Mouse (Mus musculus): Measurements from ENCODE around the gene Entpd1.

The Entpd1 gene

GRCm38 (mm10) chr19:40722137-40723038, 110.2 kb downstream of the Entpd1 start:
- intact Hi-C loops (cut with DNase I): loop anchor here (1.0 to 2.0 kb wide), 2 partner anchors 110 to 380 kb away; partner anchors contain the start of genes Entpd1 and Tctn3

- intact Hi-C loops (cut with DNase I): loop anchor here (2.0 kb wide), 1 partner anchor 381 kb away; no protein-coding TSS in a partner anchor
These were observed 111.3 kb downstream of the Entpd1 start for GRCm38 (mm10) chr19:40723516-40723915.

GRCm38 (mm10) chr19:40726148-40726547, 114.0 kb downstream of the Entpd1 start:
- intact Hi-C loops (cut with DNase I): no loop called here

- intact Hi-C loops (cut with DNase I): no loop called here
These were observed 114.4 kb downstream of the Entpd1 start for GRCm38 (mm10) chr19:40726614-40727013.

- intact Hi-C loops (cut with DNase I): no loop called here
These were observed 116.0 kb downstream of the Entpd1 start for GRCm38 (mm10) chr19:40728213-40728612.

GRCm38 (mm10) chr19:40728732-40729420, 116.7 kb downstream of the Entpd1 start:
- intact Hi-C loops (cut with DNase I): no loop called here

GRCm38 (mm10) chr19:40733409-40733808, 121.2 kb downstream of the Entpd1 start:
- intact Hi-C loops (cut with DNase I): no loop called here

- intact Hi-C loops (cut with DNase I): no loop called here
These were observed 121.7 kb downstream of the Entpd1 start for GRCm38 (mm10) chr19:40733849-40734248.

- intact Hi-C loops (cut with DNase I): no loop called here
These were observed 124.7 kb downstream of the Entpd1 start for GRCm38 (mm10) chr19:40736680-40737512.

GRCm38 (mm10) chr19:40737613-40738012, 125.4 kb downstream of the Entpd1 start:
- intact Hi-C loops (cut with DNase I): no loop called here

GRCm38 (mm10) chr19:40738683-40739324, 126.6 kb downstream of the Entpd1 start:
- intact Hi-C loops (cut with DNase I): no loop called here

GRCm38 (mm10) chr19:40746603-40747002, 134.4 kb downstream of the Entpd1 start:
- intact Hi-C loops (cut with DNase I): no loop called here

GRCm38 (mm10) chr19:40748559-40748958, 136.4 kb downstream of the Entpd1 start, which contains the start of gene Cc2d2b:
Gene Cc2d2b (plus strand): TSS chr19:40748753.
- intact Hi-C loops (cut with DNase I): no loop called here

GRCm38 (mm10) chr19:40754311-40754710, 142.1 kb downstream of the Entpd1 start:
- intact Hi-C loops (cut with DNase I): loop anchor here (2.0 kb wide), 1 partner anchor 262 kb away; no protein-coding TSS in a partner anchor

GRCm38 (mm10) chr19:40760071-40760470, 147.9 kb downstream of the Entpd1 start:
- intact Hi-C loops (cut with DNase I): no loop called here

GRCm38 (mm10) chr19:40762023-40762759, 150.0 kb downstream of the Entpd1 start:
- intact Hi-C loops (cut with DNase I): no loop called here

- intact Hi-C loops (cut with DNase I): no loop called here
These were observed 155.0 kb downstream of the Entpd1 start for GRCm38 (mm10) chr19:40767189-40767588.

- intact Hi-C loops (cut with DNase I): no loop called here
These were observed 157.2 kb downstream of the Entpd1 start for GRCm38 (mm10) chr19:40769341-40769770.

GRCm38 (mm10) chr19:40788004-40788714, 176.0 kb downstream of the Entpd1 start:
- intact Hi-C loops (cut with DNase I): no loop called here

All from adrenal gland (tissue).